Mouse (Mus musculus): ENCODE results near the gene Ccdc181. TPM values are rescaled to one million over a fixed set of nuclear protein-coding genes. Genes with fewer than 3 reads are reported as not detected.

Gene Ccdc181
- total RNA-seq, 2 experiments from 2014 or later = 11.0 to 14.1 TPM

GRCm38 (mm10) chr1:164327764-164328163 is 52.4 kb downstream of the Ccdc181 start:
- DNase-seq (ENCODE audit: low spot score in 2 of 2) = no peak

GRCm38 (mm10) chr1:164332559-164332958 is 57.2 kb downstream of the Ccdc181 start:
- no peak for DNase-seq (ENCODE audit: low spot score in 2 of 2)

- no peak for DNase-seq (ENCODE audit: low spot score in 2 of 2)
Observed at GRCm38 (mm10) chr1:164335435-164335834, 60.0 kb downstream of the Ccdc181 start.

- DNase-seq (ENCODE audit: low spot score in 2 of 2) = no peak
Observed at GRCm38 (mm10) chr1:164335846-164336245, 60.5 kb downstream of the Ccdc181 start.

Other genes with a start within 250 kb of the Ccdc181 start
- 1 to 10 TPM in 1 of 2 experiments, under 1 TPM in 1; 0.87 to 1.5 TPM for gene Sele, start 227.4 kb upstream of the Ccdc181 start, total RNA-seq (2021)
- gene Sell, start 213.6 kb upstream of the Ccdc181 start, total RNA-seq (2021) = 1 to 10 TPM; 1.1 to 1.7 TPM
- 1 to 10 TPM; 1.2 to 2.5 TPM for gene Selp, start 160.3 kb upstream of the Ccdc181 start, total RNA-seq (2021)
- 10 to 100 TPM in 1 of 2 experiments, 1 to 10 TPM in 1; 3.4 to 22.7 TPM for gene F5, start 123.7 kb upstream of the Ccdc181 start, total RNA-seq (2021)
- gene Slc19a2, start 26.5 kb upstream of the Ccdc181 start, total RNA-seq (2021) = 10 to 100 TPM; 19.5 to 22.2 TPM
- gene Nme7, start 28.5 kb downstream of the Ccdc181 start, total RNA-seq (2021) = 10 to 100 TPM; 23.3 to 24.5 TPM
- gene Blzf1, start 31.9 kb downstream of the Ccdc181 start, total RNA-seq (2021) = 10 to 100 TPM; 28.9 to 29.7 TPM
- gene Atp1b1, start 182.8 kb downstream of the Ccdc181 start, total RNA-seq (2021) = 100 to 1,000 TPM; 101 to 236 TPM